Comparison of ENCODE assay signal across 8 mouse cellular contexts in genomic region chr17:32658712-32659111, GRCm38 (mm10). TPM values are rescaled to one million over a fixed set of nuclear protein-coding genes. Genes with fewer than 3 reads are reported as not detected.
DNase-seq lines count a peak whose midpoint lies in the region; ATAC-seq and TF ChIP-seq lines count a peak whose summit lies in the region.
"Had no signal": no experiment of that assay in that cellular context is flagged by ENCODE, and none has a peak within 500 bp of the region (broad histone marks: within the 10 kb centered on the region; RNA-seq: fewer than 3 reads in every experiment).

TSS of gene Cyp4f40 (plus strand) at chr17:32658900.

- H3K27me3 ChIP-seq in liver, adult 2 months (ENCODE audit: control insufficient read depth, insufficient read depth, low read length), result no peaks in the 10 kb centered on the region
- H3K27me3 ChIP-seq in liver, embryonic 12.5 days (replicated peaks), result no peaks in the 10 kb centered on the region
- H3K27me3 ChIP-seq in intestine, postnatal 0 days (replicated peaks; ENCODE audit: control insufficient read depth, insufficient read depth, low read length), result no peaks in the 10 kb centered on the region
- no peaks in the 10 kb centered on the region for H3K27me3 ChIP-seq in liver, embryonic 11.5 days (replicated peaks; ENCODE audit: control insufficient read depth, insufficient read depth, low read length)

- no peaks in the 10 kb centered on the region for H3K4me1 ChIP-seq in liver, adult 2 months (ENCODE audit: control insufficient read depth, insufficient read depth, low read length)
- no peaks in the 10 kb centered on the region for H3K4me1 ChIP-seq in liver, embryonic 12.5 days
- 0 out of 2 replicates have a peak, but pooled peaks cover 10% of the 10 kb centered on the region for H3K4me1 ChIP-seq in intestine, postnatal 0 days (replicated peaks; ENCODE audit: control insufficient read depth, insufficient read depth, low read length)
- no peaks in the 10 kb centered on the region for H3K4me1 ChIP-seq in liver, embryonic 11.5 days (replicated peaks; ENCODE audit: control insufficient read depth, insufficient read depth, low read length)

- 41% methylated on average over 2 of the region's 2 CpGs for WGBS in liver, adult 2 months
- whole genome bisulfite sequencing in liver, embryonic 12.5 days (ENCODE audit: insufficient replicate concordance), result 46% methylated on average over 2 of the region's 2 CpGs
- 15% methylated on average over 2 of the region's 2 CpGs for WGBS in intestine, postnatal 0 days
- 47% methylated on average over 2 of the region's 2 CpGs for WGBS in liver, embryonic 11.5 days

- H3K9me3 ChIP-seq in liver, embryonic 12.5 days (replicated peaks), result no peaks in the 10 kb centered on the region
- no peaks in the 10 kb centered on the region for H3K9me3 ChIP-seq in intestine, postnatal 0 days (ENCODE audit: control insufficient read depth)
- H3K9me3 ChIP-seq in liver, embryonic 11.5 days (ENCODE audit: control insufficient read depth, low read length), result no peaks in the 10 kb centered on the region; the same call in 1 of the 2 replicates

- H3K79me2 ChIP-seq in liver, adult 2 months (ENCODE audit: control insufficient read depth, insufficient read depth, low read length), result no peaks in the 10 kb centered on the region

- no peak for TF ChIP-seq CTCF in liver, adult 2 months (IDR thresholded peaks at IDR 0.05; ENCODE audit: low read depth, low read length)
- TF ChIP-seq CTCF in intestine, postnatal 0 days (IDR thresholded peaks at IDR 0.05; ENCODE audit: low read depth), result no peak

- no peak within 1 kb of the TSS for H3K9ac ChIP-seq in liver, adult 2 months (ENCODE audit: low read depth, low read length)
- no peak within 1 kb of the TSS for H3K9ac ChIP-seq in liver, embryonic 12.5 days
- no peak within 1 kb of the TSS for H3K9ac ChIP-seq in intestine, postnatal 0 days (ENCODE audit: low read depth, low read length)
- H3K9ac ChIP-seq in liver, embryonic 11.5 days (ENCODE audit: low read depth, low read length), result no peak within 1 kb of the TSS

- no peaks in the 10 kb centered on the region for H3K36me3 ChIP-seq in liver, adult 2 months (ENCODE audit: control insufficient read depth, insufficient read depth, low read length)
- H3K36me3 ChIP-seq in liver, embryonic 12.5 days, result no peaks in the 10 kb centered on the region
- no peaks in the 10 kb centered on the region for H3K36me3 ChIP-seq in intestine, postnatal 0 days (ENCODE audit: control insufficient read depth, insufficient read depth)
- no peaks in the 10 kb centered on the region for H3K36me3 ChIP-seq in liver, embryonic 11.5 days (ENCODE audit: control insufficient read depth, insufficient read depth, low read length)

- no peak within 1 kb of the TSS for H3K4me2 ChIP-seq in liver, embryonic 12.5 days
- peak within 1 kb of the TSS; percentile 50 for H3K4me2 ChIP-seq in intestine, postnatal 0 days (replicated peaks; ENCODE audit: low read depth)
- H3K4me2 ChIP-seq in liver, embryonic 11.5 days, result no peak within 1 kb of the TSS

- DNase-seq in liver, adult 2 months (ENCODE audit: extremely low read depth, low read depth, low spot score), result peak; percentile 48
- peak; percentile 75 for DNase-seq in adrenal gland, postnatal 25 days
- DNase-seq in right cerebral cortex, postnatal 4 days, result peak; percentile 12
- no peak for DNase-seq in embryo, embryonic 9.5 days (ENCODE audit: extremely low spot score)
- DNase-seq in liver, embryonic 11.5 days (ENCODE audit: low spot score), result no peak

- no peak within 1 kb of the TSS for H3K27ac ChIP-seq in liver, adult 2 months (replicated peaks; ENCODE audit: insufficient read depth, low read depth, low read length)
- H3K27ac ChIP-seq in liver, embryonic 12.5 days, result no peak within 1 kb of the TSS
- peak within 1 kb of the TSS; percentile 70 for H3K27ac ChIP-seq in intestine, postnatal 0 days (ENCODE audit: low read depth, low read length)
- no peak within 1 kb of the TSS for H3K27ac ChIP-seq in liver, embryonic 11.5 days (ENCODE audit: low read depth, low read length)

- TF ChIP-seq POLR2A in liver, adult 2 months (IDR thresholded peaks at IDR 0.05; ENCODE audit: extremely low read depth, insufficient read depth, low read length), result no peak

- ATAC-seq in liver, embryonic 12.5 days, result no peak
- peak; percentile 90 for ATAC-seq in intestine, postnatal 0 days
- ATAC-seq in liver, embryonic 11.5 days (replicated peaks; ENCODE audit: low FRiP score), result no peak

- H3K4me3 ChIP-seq in liver, adult 2 months (ENCODE audit: insufficient read depth, low read depth, low read length), result no peak within 1 kb of the TSS
- no peak within 1 kb of the TSS for H3K4me3 ChIP-seq in liver, embryonic 12.5 days
- H3K4me3 ChIP-seq in intestine, postnatal 0 days (ENCODE audit: low read depth, low read length), result no peak within 1 kb of the TSS
- H3K4me3 ChIP-seq in liver, embryonic 11.5 days (ENCODE audit: low read depth, low read length), result no peak within 1 kb of the TSS

RNA-seq across cellular contexts. Expression of gene Cyp4f40, which starts in this region (rescaled TPM):
- total RNA-seq in liver, adult 2 months (2014; rRNA removed), result not detected in 2 replicates
- polyA plus RNA-seq in liver, adult 2 months (2012; rRNA removed), result 0.07 TPM in 1 of 2 replicates, not detected in the other
- not detected in 2 replicates for polyA plus RNA-seq in liver, embryonic 12.5 days (2016; fragmentation: Nextera tagmentation; extraction: Ambion mirVana)
- not detected in 2 replicates for total RNA-seq in adrenal gland, postnatal 25 days (2021)
- 3.2 and 3.7 TPM in 2 replicates for polyA plus RNA-seq in intestine, postnatal 0 days (2015; fragmentation: Nextera tagmentation; extraction: Ambion mirVana)
- not detected in 2 replicates for polyA plus RNA-seq in liver, embryonic 11.5 days (2014; fragmentation: Nextera tagmentation; extraction: Ambion mirVana)
- total RNA-seq: layer of hippocampus, postnatal 14 days had no signal

Comparison
In these comparisons a context has a peak if more than half of its experiments do, and no peak if none do; other contexts are left out.
1. Peak in DNase-seq in liver, adult 2 months; RNA of the gene not detected or under 1 TPM.
2. Peak in DNase-seq in adrenal gland, postnatal 25 days; RNA of the gene not detected or under 1 TPM.